ENCODE assay signal across 8 mouse cellular contexts in the genomic region with DNA sequence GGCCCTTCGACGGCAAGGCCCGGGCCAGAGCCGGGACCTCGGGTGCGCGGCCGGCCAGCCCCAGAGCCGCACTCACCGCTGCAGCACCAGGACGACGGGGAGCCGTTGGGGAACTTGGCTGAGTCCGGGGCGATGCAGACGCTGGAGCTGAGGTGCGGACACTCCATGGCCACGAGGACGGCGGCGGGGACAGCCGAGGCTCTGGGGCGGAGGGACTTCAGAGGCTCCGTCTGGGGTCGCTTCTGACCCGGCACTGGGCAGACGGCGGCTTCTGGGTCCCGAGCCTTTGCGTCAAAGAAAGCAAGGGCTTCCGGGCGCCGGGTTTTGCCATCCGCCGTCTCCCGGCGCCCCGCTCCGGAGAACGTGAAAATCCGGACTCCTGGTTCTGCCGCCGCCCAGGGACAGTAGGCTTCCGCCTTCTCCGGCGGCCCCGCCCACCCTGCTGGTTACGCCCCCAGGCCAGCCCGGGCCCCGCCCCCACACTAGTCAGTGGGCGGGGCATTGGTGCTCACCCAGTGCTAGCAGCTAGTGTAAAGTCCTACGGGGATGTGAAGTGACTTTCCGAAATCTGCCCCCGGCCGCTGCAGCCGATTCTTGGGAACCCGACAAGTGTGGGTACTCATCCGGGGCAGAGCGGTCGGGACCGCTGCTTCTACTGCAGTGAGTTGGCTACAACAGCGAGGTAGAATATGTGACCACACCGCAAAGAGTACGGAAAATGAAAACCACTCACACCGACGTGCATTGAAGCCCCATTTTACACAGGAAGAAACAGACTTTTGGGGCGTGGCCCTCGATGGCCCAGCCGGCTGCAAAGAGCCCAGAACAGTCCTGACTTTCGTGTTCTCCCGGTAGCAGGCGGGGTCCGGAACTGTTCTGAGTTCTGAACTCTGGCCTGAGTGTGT. TPM values are rescaled to one million over a fixed set of nuclear protein-coding genes. Genes with fewer than 3 reads are reported as not detected.
DNase-seq lines count a peak whose midpoint lies in the region; ATAC-seq and TF ChIP-seq lines count a peak whose summit lies in the region.

A gene (minus strand): TSS at position 435 of the 905 bp plus-strand sequence.

- H3K9ac ChIP-seq in kidney, embryonic 15.5 days = peak within 1 kb of the TSS; percentile 99

- no peaks in the 10 kb centered on the region for H3K36me3 ChIP-seq in heart, embryonic 10.5 days
- no peaks in the 10 kb centered on the region for H3K36me3 ChIP-seq in kidney, embryonic 15.5 days

- no peak for TF ChIP-seq CTCF in bone marrow macrophage, adult 2 months (IDR thresholded peaks at IDR 0.05; ENCODE audit: low read depth, low read length)
- no peak for TF ChIP-seq CTCF in embryonic fibroblast, embryonic 13.5 days (IDR thresholded peaks at IDR 0.05; ENCODE audit: borderline replicate concordance, insufficient read depth, low read length)

- H3K4me1 ChIP-seq in bone marrow macrophage, adult 2 months (ENCODE audit: control insufficient read depth, insufficient read depth, low read length) = peaks cover 33% of the 10 kb centered on the region
- peaks cover 4% of the 10 kb centered on the region; the same call in 1 of the 2 replicates for H3K4me1 ChIP-seq in embryonic fibroblast, embryonic 13.5 days (ENCODE audit: control insufficient read depth, insufficient read depth, low read length)
- peaks cover 53% of the 10 kb centered on the region for H3K4me1 ChIP-seq in heart, embryonic 10.5 days
- peaks cover 58% of the 10 kb centered on the region for H3K4me1 ChIP-seq in kidney, embryonic 15.5 days

- no peaks in the 10 kb centered on the region for H3K9me3 ChIP-seq in heart, embryonic 10.5 days
- no peaks in the 10 kb centered on the region for H3K9me3 ChIP-seq in kidney, embryonic 15.5 days (replicated peaks)

- H3K27ac ChIP-seq in bone marrow macrophage, adult 2 months (ENCODE audit: insufficient read depth, low read depth, low read length) = peak within 1 kb of the TSS; percentile 81
- peak within 1 kb of the TSS; percentile 69 for H3K27ac ChIP-seq in embryonic fibroblast, embryonic 13.5 days (ENCODE audit: insufficient read depth, low read length)
- peak within 1 kb of the TSS; percentile 99 for H3K27ac ChIP-seq in heart, embryonic 10.5 days
- peak within 1 kb of the TSS; percentile 89 for H3K27ac ChIP-seq in kidney, embryonic 15.5 days

- peak within 1 kb of the TSS; percentile 67 for H3K4me2 ChIP-seq in kidney, embryonic 15.5 days

- peak within 1 kb of the TSS; percentile 88 for H3K4me3 ChIP-seq in bone marrow macrophage, adult 2 months (ENCODE audit: insufficient read depth, low read length)
- H3K4me3 ChIP-seq in embryonic fibroblast, embryonic 13.5 days (ENCODE audit: insufficient read depth, low read length) = peak within 1 kb of the TSS; percentile 99
- H3K4me3 ChIP-seq in heart, embryonic 10.5 days = peak within 1 kb of the TSS; percentile 93
- peak within 1 kb of the TSS; percentile 94 for H3K4me3 ChIP-seq in kidney, embryonic 15.5 days (replicated peaks)

- WGBS in heart, embryonic 10.5 days = under 1% methylated on average over 73 of the region's 73 CpGs
- WGBS in kidney, embryonic 15.5 days = under 1% methylated on average over 73 of the region's 73 CpGs

- ATAC-seq in kidney, embryonic 15.5 days (replicated peaks; ENCODE audit: low FRiP score) = peak; percentile 90
- peak; percentile 93 for ATAC-seq in monocyte, adult 5-6 weeks (replicated peaks; ENCODE audit: insufficient number of reproducible peaks, low FRiP score, low TSS enrichment, poor library complexity, severe bottlenecking)

- DNase-seq in A20 (ENCODE audit: low read depth, low spot score) = peak; percentile 98
- peak; percentile 98 for DNase-seq in heart, embryonic 10.5 days (ENCODE audit: low spot score)
- DNase-seq in liver = peak; percentile 98
- DNase-seq in spleen, postnatal 4 days (ENCODE audit: low spot score in 2 of 2) = peak; percentile 97 to 99

- H3K27me3 ChIP-seq in heart, embryonic 10.5 days (ENCODE audit: insufficient read depth, poor library complexity, severe bottlenecking) = no peaks in the 10 kb centered on the region; the same call in none of the 2 replicates
- H3K27me3 ChIP-seq in kidney, embryonic 15.5 days = no peaks in the 10 kb centered on the region

- TF ChIP-seq POLR2A in bone marrow macrophage, adult 2 months (IDR thresholded peaks at IDR 0.05; ENCODE audit: borderline replicate concordance, low read depth, low read length) = no peak
- peak; percentile 56 for TF ChIP-seq POLR2A in embryonic fibroblast, embryonic 13.5 days (IDR thresholded peaks at IDR 0.05; ENCODE audit: low read depth, low read length)

RNA-seq across cellular contexts. Expression of the gene that starts here (rescaled TPM):
- 63.3 and 64.4 TPM in 2 replicates for polyA plus RNA-seq in bone marrow macrophage, adult 2 months (2012; ENCODE audit: insufficient read depth, insufficient read length, missing spikeins)
- polyA plus RNA-seq in embryonic fibroblast, embryonic 13.5 days (2011; ENCODE audit: insufficient read length, low read depth, missing spikeins) = 44.2 and 47.2 TPM in 2 replicates
- 46.7 TPM in 2 replicates for polyA plus RNA-seq in heart, embryonic 10.5 days (2016; fragmentation: Nextera tagmentation; extraction: Ambion mirVana)
- polyA plus RNA-seq in kidney, embryonic 15.5 days (2015; fragmentation: Nextera tagmentation; extraction: Ambion mirVana) = 66.2 and 68.0 TPM in 2 replicates
- total RNA-seq in monocyte, adult 5-6 weeks (2017) = 137 to 178 TPM (median 170 TPM) in 3 replicates

Comparison
In these comparisons a context has a peak if more than half of its experiments do, and no peak if none do; other contexts are left out.
1. Peak in every context shown above with its lines: DNase-seq, ATAC-seq, H3K4me3 ChIP-seq and H3K27ac ChIP-seq.